Mouse (Mus musculus): ENCODE measurements around the gene Arl2bp.

Arl2bp gene

GRCm38 (mm10) chr8:94695994-94696384, 29.6 kb downstream of the Arl2bp start, which contains the start of gene Pllp:
Gene Pllp (minus strand): TSS chr8:94696278.
- peak; percentile 45 for DNase-seq

- no peak for DNase-seq
Observed at GRCm38 (mm10) chr8:94696566-94696965, 30.2 kb downstream of the Arl2bp start.

- no peak for DNase-seq
Observed at GRCm38 (mm10) chr8:94697956-94698355, 31.6 kb downstream of the Arl2bp start.

GRCm38 (mm10) chr8:94699366-94699765, 33.0 kb downstream of the Arl2bp start:
- no peak for DNase-seq

GRCm38 (mm10) chr8:94700421-94700935, 34.1 kb downstream of the Arl2bp start:
- no peak for DNase-seq

GRCm38 (mm10) chr8:94702156-94702555, 35.8 kb downstream of the Arl2bp start:
- no peak for DNase-seq

GRCm38 (mm10) chr8:94702844-94703813, 36.7 kb downstream of the Arl2bp start:
- DNase-seq = peak; percentile 84

- peak; percentile 95 for DNase-seq
Observed at GRCm38 (mm10) chr8:94703972-94704668, 37.7 kb downstream of the Arl2bp start.

GRCm38 (mm10) chr8:94704669-94704984, 38.2 kb downstream of the Arl2bp start:
- DNase-seq = no peak

- no peak for DNase-seq
Observed at GRCm38 (mm10) chr8:94705581-94706245, 39.3 kb downstream of the Arl2bp start.

GRCm38 (mm10) chr8:94706732-94707395, 40.5 kb downstream of the Arl2bp start:
- DNase-seq = no peak

GRCm38 (mm10) chr8:94710336-94710735, 43.9 kb downstream of the Arl2bp start:
- DNase-seq = no peak

GRCm38 (mm10) chr8:94711160-94711718, 44.8 kb downstream of the Arl2bp start:
- no peak for DNase-seq

GRCm38 (mm10) chr8:94714556-94714955, 48.2 kb downstream of the Arl2bp start:
- DNase-seq = no peak

- DNase-seq = no peak
Observed at GRCm38 (mm10) chr8:94715871-94716270, 49.5 kb downstream of the Arl2bp start.

GRCm38 (mm10) chr8:94716841-94717240, 50.4 kb downstream of the Arl2bp start:
- DNase-seq = no peak
